Mouse (Mus musculus) heart, embryonic 16.5 days (tissue): Measurements from ENCODE around the gene Wtip. TPM values are rescaled to one million over a fixed set of nuclear protein-coding genes. Genes with fewer than 3 reads are reported as not detected.
"Not testable (repeated sequence)": the region's sequence is repeated elsewhere in the genome, so short reads cannot be mapped to it uniquely, and the experiment has no call there.

ENCODE experiments used
- ATAC-seq: fragments of 200-750 bp; cut with Nextera tagmentation; replicated peaks from 2 replicates; pipeline ENCODE4 v1.8.0; 2017; ENCODE audit warnings: moderate number of reproducible peaks; ENCODE audit not compliant: insufficient read depth, low FRiP score; ENCODE audit errors: extremely low read depth
- H3K27ac ChIP-seq: fragments of 300-500 bp; sonication (generic); 2 replicates; pipeline ENCODE4 v1.5.1; 2014; ENCODE audit warnings: mild to moderate bottlenecking, low read length, control low read depth, moderate library complexity
- H3K27me3 ChIP-seq: fragments of 300-500 bp; sonication (generic); 2 replicates; pipeline ENCODE4 v1.6.1; 2014; ENCODE audit warnings: low read length, mixed read lengths; ENCODE audit not compliant: control insufficient read depth, insufficient read depth
- H3K36me3 ChIP-seq: fragments of 300-500 bp; sonication (generic); 2 replicates; pipeline ENCODE4 v1.6.1; 2014; ENCODE audit not compliant: control insufficient read depth, insufficient read depth
- H3K4me1 ChIP-seq: fragments of 300-500 bp; sonication (generic); 2 replicates; pipeline ENCODE4 v1.6.1; 2014; ENCODE audit warnings: low read length, mixed read lengths; ENCODE audit not compliant: control insufficient read depth, insufficient read depth
- H3K4me2 ChIP-seq: fragments of 300-500 bp; sonication (generic); 2 replicates; pipeline ENCODE4 v1.6.1; 2014; ENCODE audit warnings: low read depth, mild to moderate bottlenecking, control low read depth, low read length
- H3K4me3 ChIP-seq: fragments of 300-500 bp; sonication (generic); 2 replicates; pipeline ENCODE4 v1.5.1; 2014; ENCODE audit warnings: mild to moderate bottlenecking, control low read depth, low read length
- H3K9ac ChIP-seq: fragments of 300-500 bp; sonication (generic); 2 replicates; pipeline ENCODE4 v1.6.1; 2014; ENCODE audit warnings: low read length, control low read depth
- H3K9me3 ChIP-seq: fragments of 300-500 bp; sonication (generic); replicated peaks from 2 replicates; pipeline ENCODE4 v1.6.1; 2016; ENCODE audit warnings: low read length; ENCODE audit not compliant: control insufficient read depth
- WGBS: fragments of 180-500 bp; shearing (Covaris S2); extraction: QIAGEN DNeasy Blood & Tissue Kit; methylation state at CpG from one replicate; pipeline ENCODE4 v1.1.7; 2014; 5-methylcytosine and 5-hydroxymethylcytosine counted together
- polyA plus RNA-seq: library from polyadenylated mRNA; unstranded; fragments of >200 nt; fragmentation: Nextera tagmentation; extraction: Ambion mirVana; gene quantifications from 2 replicates; pipeline ENCODE4 v1.2.1, GENCODE M21; 2015

Gene Wtip
- polyA plus RNA-seq, 1 experiment from 2014 or later: 3.6 TPM

GRCm38 (mm10) chr7:34068132-34068531 lies 64.9 kb downstream of the Wtip start:
- H3K4me3 ChIP-seq, H3K27me3 ChIP-seq, H3K36me3 ChIP-seq, H3K9me3 ChIP-seq, ATAC-seq, H3K4me1 ChIP-seq, H3K4me2 ChIP-seq, H3K9ac ChIP-seq, H3K27ac ChIP-seq: not testable (repeated sequence)
- 73% methylated on average over 5 of the region's 5 CpGs for WGBS

Other genes with a start within 250 kb of the Wtip start
- gene Scgb2b26, start 188.2 kb downstream of the Wtip start, polyA plus RNA-seq: not detected in 2 replicates
- not detected in 2 replicates for gene Scgb2b27, start 119.3 kb downstream of the Wtip start, polyA plus RNA-seq
- not detected in 2 replicates for gene Scgb1b27, start 111.8 kb downstream of the Wtip start, polyA plus RNA-seq
- gene Scgb1b30, start 37.8 kb downstream of the Wtip start, polyA plus RNA-seq: not detected in 2 replicates
- 103 and 115 TPM in 2 replicates for gene Uba2, start 36.3 kb upstream of the Wtip start, polyA plus RNA-seq
- 59.3 and 59.5 TPM in 2 replicates for gene Pdcd2l, start 63.4 kb upstream of the Wtip start, polyA plus RNA-seq
- 694 and 810 TPM in 2 replicates for gene Gpi1, start 97.1 kb upstream of the Wtip start, polyA plus RNA-seq
- gene Gm6096, start 117.8 kb upstream of the Wtip start, polyA plus RNA-seq: 0.42 and 0.52 TPM in 2 replicates
- 24.8 and 28.4 TPM in 2 replicates for gene 4931406P16Rik, start 180.3 kb upstream of the Wtip start, polyA plus RNA-seq